Mouse (Mus musculus): Measurements from ENCODE around the gene Tex101. TPM values are rescaled to one million over a fixed set of nuclear protein-coding genes. Genes with fewer than 3 reads are reported as not detected.

The Tex101 gene
- polyA plus RNA-seq, 1 experiment from 2014 or later: not detected

DNA sequence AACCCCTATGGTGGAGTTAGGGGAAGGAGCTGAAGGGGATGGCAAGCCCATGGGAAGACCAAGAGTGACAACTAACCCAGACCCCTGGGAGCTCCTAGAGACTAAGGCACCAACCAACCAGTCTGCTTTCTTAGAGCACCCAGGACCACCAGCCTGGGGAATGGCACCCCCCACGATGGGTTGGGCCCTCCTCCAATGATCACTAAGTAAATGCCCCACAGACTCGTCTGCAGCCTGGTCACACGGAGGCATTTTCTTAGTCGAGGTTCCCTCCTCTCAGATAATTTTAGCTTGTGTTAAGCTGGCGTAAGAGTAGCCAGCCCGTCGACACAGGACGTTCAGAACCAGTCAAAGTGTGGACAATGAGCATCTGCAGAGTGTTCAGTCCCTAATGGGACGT is 11.5 kb downstream of the Tex101 start:
- Histone ChIP-seq H3K9ac (replicated peaks; ENCODE audit: low read depth, low read length) (no peak overlapping the region), H3K27ac (ENCODE audit: low read length) (no peak overlapping the region), H3K4me2 (replicated peaks; ENCODE audit: low read depth, low read length) (no peak overlapping the region), H3K36me3 (ENCODE audit: control insufficient read depth, insufficient read depth, low read length) (no peaks in the 10 kb centered on the region), H3K4me3 (ENCODE audit: low read depth, low read length) (no peak overlapping the region), H3K9me3 (ENCODE audit: control insufficient read depth, low read depth, low read length) (no peaks in the 10 kb centered on the region), H3K4me1 (ENCODE audit: control insufficient read depth, insufficient read depth, low read length) (0 out of 2 replicates have a peak, but pooled peaks cover 2% of the 10 kb centered on the region), H3K27me3 (ENCODE audit: control insufficient read depth, insufficient read depth, low read length) (no peaks in the 10 kb centered on the region)
- ATAC-seq (ENCODE audit: insufficient number of reproducible peaks, insufficient read depth, low FRiP score, low read depth): no peak
- 79% methylated on average over 9 of the region's 9 CpGs for WGBS

DNA sequence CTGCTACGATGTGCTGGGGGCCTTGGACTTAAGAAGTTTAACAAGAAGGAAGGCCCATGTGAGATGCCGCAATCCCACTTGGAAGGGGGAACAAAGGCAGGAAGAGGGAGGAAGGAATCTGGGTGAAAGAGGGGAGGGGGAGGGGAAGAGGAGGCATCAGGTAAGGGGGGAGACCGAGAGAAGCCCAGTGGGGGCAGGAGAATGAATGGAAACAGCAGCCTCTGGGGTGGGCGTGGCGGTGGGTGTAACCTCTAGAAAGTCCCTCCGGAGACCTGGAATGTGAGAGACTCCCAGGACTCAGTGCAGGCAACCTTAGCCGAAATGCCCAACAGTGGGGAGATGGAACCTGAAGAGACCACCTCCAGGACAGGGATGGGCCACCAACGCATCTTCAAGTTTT is 12.2 kb downstream of the Tex101 start:
- Histone ChIP-seq H3K36me3 (ENCODE audit: control insufficient read depth, insufficient read depth, low read length) (no peaks in the 10 kb centered on the region), H3K4me1 (ENCODE audit: control insufficient read depth, insufficient read depth, low read length) (0 out of 2 replicates have a peak, but pooled peaks cover 5% of the 10 kb centered on the region), H3K27ac (ENCODE audit: low read length) (no peak overlapping the region), H3K4me2 (replicated peaks; ENCODE audit: low read depth, low read length) (no peak overlapping the region), H3K9ac (replicated peaks; ENCODE audit: low read depth, low read length) (no peak overlapping the region), H3K9me3 (ENCODE audit: control insufficient read depth, low read depth, low read length) (no peaks in the 10 kb centered on the region), H3K4me3 (ENCODE audit: low read depth, low read length) (no peak overlapping the region), H3K27me3 (ENCODE audit: control insufficient read depth, insufficient read depth, low read length) (no peaks in the 10 kb centered on the region)
- 30% methylated on average over 8 of the region's 8 CpGs for WGBS
- ATAC-seq (ENCODE audit: insufficient number of reproducible peaks, insufficient read depth, low FRiP score, low read depth): no peak

DNA sequence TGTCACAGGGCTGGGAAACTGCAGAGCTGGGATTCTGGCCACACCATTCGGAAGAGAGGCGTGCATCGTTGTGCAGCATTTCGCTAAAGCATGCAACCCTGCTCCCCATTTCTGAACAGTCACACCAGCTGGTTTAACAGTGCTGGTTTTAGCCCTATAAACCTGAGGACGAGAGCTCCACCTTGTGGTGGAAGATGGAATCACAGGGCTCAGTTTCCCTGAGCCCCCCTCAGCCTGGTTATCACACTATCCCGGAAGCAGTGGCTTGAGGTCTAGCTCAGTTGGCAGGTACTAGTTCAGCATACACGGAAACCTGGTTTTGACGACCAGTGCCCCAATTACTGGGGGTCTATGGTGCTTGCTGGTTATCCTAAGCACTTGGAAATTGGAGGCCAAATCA is 13.9 kb downstream of the Tex101 start:
- Histone ChIP-seq H3K27ac (ENCODE audit: low read length) (no peak overlapping the region), H3K4me3 (ENCODE audit: low read depth, low read length) (no peak overlapping the region), H3K4me1 (ENCODE audit: control insufficient read depth, insufficient read depth, low read length) (0 out of 2 replicates have a peak, but pooled peaks cover 5% of the 10 kb centered on the region), H3K27me3 (ENCODE audit: control insufficient read depth, insufficient read depth, low read length) (no peaks in the 10 kb centered on the region), H3K9ac (replicated peaks; ENCODE audit: low read depth, low read length) (no peak overlapping the region), H3K4me2 (replicated peaks; ENCODE audit: low read depth, low read length) (no peak overlapping the region), H3K36me3 (ENCODE audit: control insufficient read depth, insufficient read depth, low read length) (no peaks in the 10 kb centered on the region), H3K9me3 (ENCODE audit: control insufficient read depth, low read depth, low read length) (no peaks in the 10 kb centered on the region)
- peak; percentile 65; the same call in 1 of the 2 replicates for ATAC-seq (ENCODE audit: insufficient number of reproducible peaks, insufficient read depth, low FRiP score, low read depth)
- 12% methylated on average over 8 of the region's 8 CpGs for WGBS

DNA sequence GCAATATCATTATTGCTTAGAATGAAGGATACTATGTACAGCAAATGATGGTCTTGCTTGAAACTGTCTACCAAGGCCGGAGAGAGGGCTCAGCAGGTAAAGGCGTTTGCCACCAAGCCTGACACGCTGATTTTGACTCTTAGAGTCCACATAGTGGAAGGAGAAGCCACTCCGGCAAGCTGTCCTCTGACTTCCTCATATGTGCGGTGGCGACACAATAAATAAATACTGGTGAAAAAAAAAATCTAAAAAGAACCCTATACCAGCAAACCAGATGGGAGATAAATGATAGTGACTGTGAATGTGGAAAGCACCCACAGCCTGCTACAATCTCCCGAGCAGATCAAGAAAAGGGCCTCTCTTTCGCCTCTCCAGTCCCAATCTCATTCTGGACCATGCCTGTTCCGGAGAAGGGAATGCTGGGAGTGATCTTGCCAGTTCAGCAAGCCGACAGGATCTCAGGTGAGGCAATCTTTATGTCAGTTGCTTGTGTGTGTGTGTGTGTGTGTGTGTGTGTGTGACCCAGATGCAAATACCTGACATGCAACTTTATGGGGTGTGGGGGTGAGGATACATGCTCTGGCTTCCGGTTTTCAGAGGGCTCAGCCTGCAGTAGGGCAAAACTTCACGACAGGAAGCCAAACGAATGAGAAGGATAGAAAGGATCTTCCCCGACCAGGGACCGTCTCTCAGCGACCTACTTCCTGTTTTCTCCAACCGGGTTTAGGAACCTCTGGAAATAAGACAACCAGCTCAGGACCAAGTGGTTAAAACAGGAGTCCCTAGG is 15.2 kb downstream of the Tex101 start:
- no peak for ATAC-seq (ENCODE audit: insufficient number of reproducible peaks, insufficient read depth, low FRiP score, low read depth)
- Histone ChIP-seq H3K9ac (replicated peaks; ENCODE audit: low read depth, low read length) (no peak overlapping the region), H3K4me2 (replicated peaks; ENCODE audit: low read depth, low read length) (no peak overlapping the region), H3K27me3 (ENCODE audit: control insufficient read depth, insufficient read depth, low read length) (no peaks in the 10 kb centered on the region), H3K27ac (ENCODE audit: low read length) (no peak overlapping the region), H3K4me3 (ENCODE audit: low read depth, low read length) (no peak overlapping the region), H3K36me3 (ENCODE audit: control insufficient read depth, insufficient read depth, low read length) (no peaks in the 10 kb centered on the region), H3K4me1 (ENCODE audit: control insufficient read depth, insufficient read depth, low read length) (0 out of 2 replicates have a peak, but pooled peaks cover 5% of the 10 kb centered on the region), H3K9me3 (ENCODE audit: control insufficient read depth, low read depth, low read length) (no peaks in the 10 kb centered on the region)
- WGBS: 65% methylated on average over 17 of the region's 17 CpGs

DNA sequence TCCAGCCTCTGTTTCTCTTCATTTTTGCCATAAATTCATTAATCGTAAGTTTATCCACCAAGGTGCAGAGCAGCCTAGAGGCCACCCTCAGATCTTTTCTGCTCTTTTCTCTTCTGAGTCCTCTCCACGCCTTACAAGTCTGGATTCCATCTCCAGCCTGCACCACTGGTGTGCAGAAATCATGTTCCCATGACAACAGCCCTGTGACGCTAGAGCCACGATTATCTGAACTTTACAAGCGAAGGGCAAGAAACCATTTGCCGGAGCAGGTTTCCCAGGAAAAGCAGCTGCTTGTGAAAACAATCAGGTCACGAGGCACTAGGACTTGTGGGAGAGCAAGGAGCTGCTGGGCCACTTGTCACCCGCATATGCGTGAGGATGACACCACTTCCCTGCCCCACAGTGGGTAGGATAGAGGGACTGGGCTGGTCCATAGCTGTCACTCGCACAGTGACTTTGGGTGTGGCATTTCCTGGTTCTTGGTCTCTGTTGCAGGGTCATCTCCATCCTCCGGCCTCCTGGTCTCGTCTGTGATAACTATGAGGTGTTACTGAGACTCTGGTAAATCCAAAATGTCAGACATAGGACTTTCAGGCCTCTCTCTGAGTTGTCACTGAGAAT is 16.6 kb downstream of the Tex101 start:
- Histone ChIP-seq H3K9ac (replicated peaks; ENCODE audit: low read depth, low read length) (no peak overlapping the region), H3K4me2 (replicated peaks; ENCODE audit: low read depth, low read length) (no peak overlapping the region), H3K27me3 (ENCODE audit: control insufficient read depth, insufficient read depth, low read length) (no peaks in the 10 kb centered on the region), H3K4me1 (ENCODE audit: control insufficient read depth, insufficient read depth, low read length) (0 out of 2 replicates have a peak, but pooled peaks cover 5% of the 10 kb centered on the region), H3K4me3 (ENCODE audit: low read depth, low read length) (no peak overlapping the region), H3K27ac (ENCODE audit: low read length) (no peak overlapping the region), H3K9me3 (ENCODE audit: control insufficient read depth, low read depth, low read length) (no peaks in the 10 kb centered on the region), H3K36me3 (ENCODE audit: control insufficient read depth, insufficient read depth, low read length) (no peaks in the 10 kb centered on the region)
- WGBS: 41% methylated on average over 12 of the region's 12 CpGs
- no peak for ATAC-seq (ENCODE audit: insufficient number of reproducible peaks, insufficient read depth, low FRiP score, low read depth)

DNA sequence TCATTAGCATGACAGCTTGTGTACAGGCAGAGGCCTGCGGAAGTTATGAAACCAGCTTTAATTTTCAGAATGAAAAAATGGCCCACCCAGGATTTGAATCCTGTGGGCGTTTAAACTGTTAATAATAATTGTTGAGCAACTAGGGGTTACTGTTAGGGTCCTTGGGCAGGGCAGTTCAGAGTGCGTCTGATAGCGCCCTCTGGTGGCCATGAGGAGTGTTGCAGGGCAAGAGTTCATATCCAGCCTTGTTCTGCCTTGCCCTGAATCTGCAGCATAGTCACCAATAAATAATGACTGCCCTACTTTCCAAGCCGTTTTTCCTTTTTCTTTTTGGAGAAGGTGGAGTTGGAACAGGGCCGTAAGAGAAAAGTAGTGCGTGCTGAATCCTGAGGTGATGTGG is 22.8 kb downstream of the Tex101 start:
- ATAC-seq (ENCODE audit: insufficient number of reproducible peaks, insufficient read depth, low FRiP score, low read depth): no peak
- H3K27ac ChIP-seq (ENCODE audit: low read length): no peak overlapping the region
- 23% methylated on average over 7 of the region's 7 CpGs for WGBS

DNA sequence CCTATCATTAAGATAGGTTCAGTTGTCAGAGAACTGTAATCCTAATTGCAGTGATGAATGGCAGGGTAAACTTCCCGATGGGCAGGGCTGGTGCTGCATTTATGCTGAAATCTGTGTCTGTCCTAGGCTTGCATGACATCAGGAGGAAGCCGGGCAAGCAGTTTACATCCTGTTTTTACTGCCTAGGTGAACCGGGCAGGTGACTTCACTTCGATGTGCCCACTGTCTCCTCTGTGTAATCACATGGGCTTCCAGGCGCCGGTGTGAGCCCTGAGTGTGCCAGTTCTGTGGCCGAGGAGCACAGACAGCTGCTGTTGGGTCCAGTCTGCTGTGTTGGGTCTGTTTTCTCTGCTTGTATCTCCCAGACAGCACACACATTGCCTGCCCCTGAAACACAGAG is 30.0 kb downstream of the Tex101 start:
- no peaks in the 10 kb centered on the region for H3K4me1 ChIP-seq (ENCODE audit: control insufficient read depth, insufficient read depth, low read length)
- no peaks in the 10 kb centered on the region for H3K36me3 ChIP-seq (ENCODE audit: control insufficient read depth, insufficient read depth, low read length)
- no peaks in the 10 kb centered on the region for H3K9me3 ChIP-seq (ENCODE audit: control insufficient read depth, low read depth, low read length)
- no peak for ATAC-seq (ENCODE audit: insufficient number of reproducible peaks, insufficient read depth, low FRiP score, low read depth)
- H3K4me3 ChIP-seq (ENCODE audit: low read depth, low read length): no peak overlapping the region
- WGBS: 70% methylated on average over 7 of the region's 7 CpGs
- no peak overlapping the region for H3K9ac ChIP-seq (replicated peaks; ENCODE audit: low read depth, low read length)
- H3K27ac ChIP-seq (ENCODE audit: low read length): no peak overlapping the region
- no peak overlapping the region for H3K4me2 ChIP-seq (replicated peaks; ENCODE audit: low read depth, low read length)
- no peaks in the 10 kb centered on the region for H3K27me3 ChIP-seq (ENCODE audit: control insufficient read depth, insufficient read depth, low read length)

More for the DNA sequence above, 22.8 kb downstream of the Tex101 start:
- H3K4me2 ChIP-seq (replicated peaks; ENCODE audit: low read depth, low read length): no peak overlapping the region
- no peak overlapping the region for H3K4me3 ChIP-seq (ENCODE audit: low read depth, low read length)
- H3K9ac ChIP-seq (replicated peaks; ENCODE audit: low read depth, low read length): no peak overlapping the region
- H3K4me1 ChIP-seq (ENCODE audit: control insufficient read depth, insufficient read depth, low read length): no peaks in the 10 kb centered on the region
- no peaks in the 10 kb centered on the region for H3K36me3 ChIP-seq (ENCODE audit: control insufficient read depth, insufficient read depth, low read length)
- no peaks in the 10 kb centered on the region for H3K9me3 ChIP-seq (ENCODE audit: control insufficient read depth, low read depth, low read length)
- no peaks in the 10 kb centered on the region for H3K27me3 ChIP-seq (ENCODE audit: control insufficient read depth, insufficient read depth, low read length)

DNA sequence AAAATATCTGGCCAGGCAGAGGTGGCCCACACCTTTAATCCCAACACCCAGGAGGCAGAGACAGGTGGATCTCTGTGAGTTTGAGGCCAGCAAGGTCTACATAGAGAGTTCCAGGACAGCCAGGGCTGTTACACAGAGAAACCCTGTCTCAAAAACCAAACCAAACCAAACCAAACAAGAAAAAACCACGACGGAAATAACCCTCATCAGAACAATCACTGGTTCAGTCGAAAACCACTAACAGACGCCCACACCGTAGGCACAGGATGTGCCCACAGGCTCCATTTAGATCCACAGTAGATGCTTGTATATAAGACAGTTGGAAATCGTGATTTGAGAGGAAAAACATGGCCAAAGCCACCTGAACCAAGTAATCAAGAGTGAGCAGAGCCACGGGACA is 31.5 kb downstream of the Tex101 start:
- no peak overlapping the region for H3K4me3 ChIP-seq (ENCODE audit: low read depth, low read length)
- ATAC-seq (ENCODE audit: insufficient number of reproducible peaks, insufficient read depth, low FRiP score, low read depth): no peak
- no peaks in the 10 kb centered on the region for H3K4me1 ChIP-seq (ENCODE audit: control insufficient read depth, insufficient read depth, low read length)
- no peaks in the 10 kb centered on the region for H3K36me3 ChIP-seq (ENCODE audit: control insufficient read depth, insufficient read depth, low read length)
- no peak overlapping the region for H3K9ac ChIP-seq (replicated peaks; ENCODE audit: low read depth, low read length)
- H3K4me2 ChIP-seq (replicated peaks; ENCODE audit: low read depth, low read length): no peak overlapping the region
- 69% methylated on average over 7 of the region's 7 CpGs for WGBS
- no peak overlapping the region for H3K27ac ChIP-seq (ENCODE audit: low read length)
- H3K27me3 ChIP-seq (ENCODE audit: control insufficient read depth, insufficient read depth, low read length): no peaks in the 10 kb centered on the region
- no peaks in the 10 kb centered on the region for H3K9me3 ChIP-seq (ENCODE audit: control insufficient read depth, low read depth, low read length)

All from stomach, embryonic 14.5 days (tissue).